Mouse (Mus musculus) gastrocnemius, postnatal 25 days (tissue): ENCODE data around the gene Myh10. TPM values are rescaled to one million over a fixed set of nuclear protein-coding genes. Genes with fewer than 3 reads are reported as not detected.
A peak's percentile ranks its signal among the peaks of the same experiment; 100 is the strongest.

Source experiments
- DNase-seq: peaks from one replicate; pipeline ENCODE4 v3.0.0; 2022
- long read RNA-seq, 2 experiments: library from polyadenylated mRNA; stranded (forward); transcript quantifications; one replicate each; pipeline ENCODE4 v2.0.0; 2021
- total RNA-seq, 2 experiments: library from RNA; stranded (reverse); gene quantifications; 1 replicate in 1 of 2; 2 replicates in 1 of 2; pipeline ENCODE4 v1.2.3; 2021

Myh10 gene
- total RNA-seq, result 10 to 100 TPM; 18.7 to 20.5 TPM
- long read RNA-seq, experiment 1, partial matches to known transcripts, result 2 of 3 reads
- long read RNA-seq, experiment 1, other reads (novel, unspliced or antisense), result 1 of 3 reads
- long read RNA-seq, experiment 2, full-length matches to known transcripts, result 1 of 5 reads
- long read RNA-seq, experiment 2, partial matches to known transcripts, result 2 of 5 reads
- long read RNA-seq, experiment 2, other reads (novel, unspliced or antisense), result 2 of 5 reads

DNA sequence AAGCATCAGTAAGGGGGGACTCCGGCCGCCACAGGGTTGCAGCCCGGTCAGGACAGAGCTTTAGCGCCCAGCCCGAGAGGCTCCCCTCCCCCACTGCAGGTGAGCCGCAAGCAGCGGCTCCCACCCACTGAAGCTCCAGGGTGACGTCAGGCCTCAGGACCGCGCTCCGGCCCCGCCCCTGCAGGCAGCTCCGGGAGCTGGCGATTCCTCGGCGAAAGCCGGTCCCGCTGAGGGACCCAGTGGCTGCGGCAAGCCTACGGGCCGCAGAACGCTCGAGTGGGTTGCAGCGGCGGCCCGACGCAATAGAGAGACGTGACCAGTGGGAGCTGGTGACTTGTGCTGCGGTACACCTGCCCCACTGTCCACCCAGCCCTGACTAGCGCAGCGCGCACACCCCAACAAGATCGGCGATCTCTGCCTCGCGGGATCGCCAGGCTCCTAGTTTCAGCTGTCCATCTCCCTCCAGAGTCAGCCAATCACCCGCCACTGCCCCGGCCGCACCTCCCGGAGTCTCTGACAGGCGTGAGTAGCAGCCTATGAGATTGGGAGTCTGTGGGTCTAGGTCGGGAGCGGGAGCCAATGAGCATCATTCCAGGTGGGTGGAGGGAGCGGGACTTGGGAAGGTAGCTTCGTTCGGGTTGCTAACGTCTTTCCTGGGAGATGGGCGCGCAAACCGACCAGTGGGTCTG, at the start of gene Myh10:
Gene Myh10, plus strand, starts transcription at position 239 of the 689 bp plus-strand sequence.
- DNase-seq, result peak; percentile 99

- no peak for DNase-seq
Observed at GRCm38 (mm10) chr11:68644781-68645180, 46.6 kb upstream of the Myh10 start.

- no peak for DNase-seq
Observed at GRCm38 (mm10) chr11:68647808-68648207, 43.6 kb upstream of the Myh10 start.

DNA sequence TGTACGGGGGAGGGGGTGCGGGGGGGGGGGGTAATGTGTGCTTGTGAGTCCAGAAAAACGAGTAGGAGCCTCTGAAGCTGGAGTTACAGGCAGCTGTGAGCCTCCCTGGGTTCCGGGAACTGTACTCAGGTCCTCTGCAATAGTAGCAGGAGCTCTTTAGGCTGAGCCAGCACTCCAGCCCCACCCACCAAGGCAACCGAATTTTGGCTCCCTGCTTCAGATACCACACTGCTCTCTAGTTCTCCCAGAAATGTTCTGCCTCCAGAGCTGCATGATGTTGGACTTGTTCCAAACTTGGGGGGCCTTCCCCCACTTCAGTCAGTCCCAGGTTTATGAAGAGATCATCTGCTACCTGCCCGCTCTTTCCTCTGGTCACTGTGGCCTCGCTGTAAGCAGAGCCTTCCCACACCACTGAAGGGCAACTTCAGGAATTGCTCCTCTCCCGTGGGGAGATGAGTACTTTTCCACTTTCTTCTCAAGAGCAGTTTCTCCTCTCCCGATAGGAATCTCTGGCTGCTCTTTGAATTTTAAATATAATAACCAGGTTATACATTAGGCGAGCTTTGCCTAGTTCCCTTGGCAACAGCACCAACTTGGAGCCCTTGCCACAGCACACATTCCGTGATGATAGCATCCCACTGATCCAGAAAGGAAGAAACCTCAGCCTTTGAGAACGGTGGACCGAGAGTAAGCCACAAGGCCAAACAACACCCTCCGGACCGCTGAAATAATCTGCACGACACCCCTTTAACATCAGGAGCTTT, 42.8 kb upstream of the Myh10 start:
- no peak for DNase-seq

DNA sequence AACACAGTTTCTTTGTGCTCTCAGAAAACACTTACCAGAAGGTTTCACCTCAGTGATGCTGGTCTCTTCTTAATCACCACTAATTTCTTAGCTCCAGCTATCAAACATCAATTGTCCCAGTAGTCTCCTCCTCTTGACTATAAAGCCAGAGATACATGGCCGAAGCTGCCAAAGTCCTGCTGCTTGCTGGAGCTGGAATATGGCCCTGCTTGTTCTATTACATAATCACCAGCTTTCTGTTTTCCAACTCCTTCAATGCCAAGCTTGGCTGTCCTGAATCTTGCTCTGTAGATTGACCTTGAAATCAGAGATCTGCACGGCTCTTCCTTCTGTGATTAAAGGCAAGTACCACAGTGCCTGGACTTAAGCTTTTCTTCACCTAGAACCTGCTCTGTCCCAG, 39.8 kb upstream of the Myh10 start:
- no peak for DNase-seq

- DNase-seq, result no peak
Observed at GRCm38 (mm10) chr11:68655524-68655923, 35.8 kb upstream of the Myh10 start.

GRCm38 (mm10) chr11:68656887-68657685, 34.3 kb upstream of the Myh10 start:
- no peak for DNase-seq

GRCm38 (mm10) chr11:68657811-68658210, 33.5 kb upstream of the Myh10 start:
- DNase-seq, result no peak

GRCm38 (mm10) chr11:68665331-68665730, 26.0 kb upstream of the Myh10 start:
- no peak for DNase-seq

DNA sequence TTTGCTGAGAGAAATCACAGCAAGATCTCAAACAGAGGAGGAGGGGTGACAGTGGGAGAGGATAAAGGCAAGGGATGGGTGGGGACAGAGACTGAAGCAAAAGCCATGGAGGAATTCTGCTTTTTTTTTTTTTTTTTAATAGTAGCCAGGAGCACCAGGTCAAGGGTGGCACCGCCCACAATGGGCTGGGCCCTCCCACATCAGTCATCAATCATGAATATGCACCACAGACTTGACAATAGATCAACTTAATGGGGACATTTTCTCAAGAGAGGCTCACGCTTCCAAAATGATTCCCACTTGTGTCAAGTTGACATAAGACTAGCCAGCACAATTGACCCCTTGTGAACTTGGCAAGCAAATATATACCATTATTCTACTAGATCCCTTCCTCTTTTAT, 25.1 kb upstream of the Myh10 start:
- no peak for DNase-seq

- no peak for DNase-seq
Observed at GRCm38 (mm10) chr11:68672270-68672970, 18.9 kb upstream of the Myh10 start.

DNA sequence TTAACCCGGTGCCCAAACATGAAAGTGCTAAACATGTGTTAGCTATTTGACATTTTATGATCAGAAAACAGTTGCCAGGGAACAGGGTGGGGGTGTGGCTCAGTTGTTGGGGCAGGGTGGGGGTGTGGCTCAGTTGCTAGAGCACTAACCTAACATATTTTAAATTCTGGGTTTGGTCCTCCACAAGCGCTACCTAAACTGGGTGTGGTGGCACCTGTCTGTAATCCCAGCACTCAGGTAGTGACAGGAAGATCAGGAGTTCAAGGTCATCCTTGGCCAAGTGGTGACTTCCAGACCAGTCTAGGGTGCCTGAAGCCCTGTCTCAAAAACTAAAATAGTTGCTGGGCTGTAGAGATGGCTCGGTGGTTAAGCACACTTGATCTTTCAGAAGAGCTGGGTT, 17.3 kb upstream of the Myh10 start:
- DNase-seq, result no peak

GRCm38 (mm10) chr11:68674643-68675042, 16.7 kb upstream of the Myh10 start:
- no peak for DNase-seq

- no peak for DNase-seq
Observed at GRCm38 (mm10) chr11:68675274-68675673, 16.1 kb upstream of the Myh10 start.

DNA sequence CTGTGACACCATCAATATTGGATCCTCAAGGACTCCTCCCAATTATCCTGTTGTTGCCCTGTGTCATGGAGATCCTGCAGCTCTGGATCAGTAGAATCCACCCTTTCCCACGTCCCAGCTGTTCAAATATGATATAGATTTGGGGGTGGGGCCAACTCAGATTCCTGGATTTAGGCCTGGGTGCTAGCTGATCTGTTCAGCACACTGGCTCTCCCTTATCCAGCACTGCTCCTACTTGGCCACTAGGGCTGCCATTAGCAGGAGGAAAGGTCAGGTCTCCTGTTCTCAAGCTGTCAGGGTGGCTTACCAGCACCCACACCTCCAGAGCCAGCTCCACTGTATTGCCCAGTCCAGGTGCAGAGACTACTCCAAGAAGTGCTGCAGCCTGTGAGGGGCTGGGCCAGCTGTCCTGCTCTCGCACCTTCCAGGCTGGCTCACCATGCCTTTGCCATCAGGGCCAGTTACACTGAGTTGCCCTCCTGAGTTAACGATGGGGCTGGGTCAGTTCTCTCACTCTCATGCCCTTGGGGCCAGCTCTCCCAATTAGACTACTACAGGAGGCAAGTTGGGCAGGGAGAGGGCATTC, 10.0 kb upstream of the Myh10 start:
- DNase-seq, result no peak

- no peak for DNase-seq
Observed at GRCm38 (mm10) chr11:68682136-68682806, 9.1 kb upstream of the Myh10 start.

DNA sequence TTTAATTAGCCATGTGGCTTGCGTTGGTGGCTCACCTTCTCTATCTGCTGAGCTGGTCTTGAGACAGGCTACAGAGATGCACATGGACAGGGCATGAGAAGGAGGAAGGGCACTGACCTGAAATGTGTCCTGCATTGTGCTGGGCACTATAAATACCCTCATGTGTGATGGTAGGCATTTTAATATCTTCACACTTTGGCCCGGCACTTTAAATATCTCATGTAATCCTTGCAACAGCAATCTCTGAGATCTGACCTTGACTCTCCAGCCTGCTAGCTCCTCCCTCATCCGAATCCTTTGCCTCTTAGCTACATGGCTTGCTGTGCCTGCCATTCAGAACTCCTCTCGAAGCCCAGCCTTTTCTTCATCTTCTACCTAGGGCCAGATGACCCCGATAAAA, 5.4 kb upstream of the Myh10 start:
- no peak for DNase-seq

DNA sequence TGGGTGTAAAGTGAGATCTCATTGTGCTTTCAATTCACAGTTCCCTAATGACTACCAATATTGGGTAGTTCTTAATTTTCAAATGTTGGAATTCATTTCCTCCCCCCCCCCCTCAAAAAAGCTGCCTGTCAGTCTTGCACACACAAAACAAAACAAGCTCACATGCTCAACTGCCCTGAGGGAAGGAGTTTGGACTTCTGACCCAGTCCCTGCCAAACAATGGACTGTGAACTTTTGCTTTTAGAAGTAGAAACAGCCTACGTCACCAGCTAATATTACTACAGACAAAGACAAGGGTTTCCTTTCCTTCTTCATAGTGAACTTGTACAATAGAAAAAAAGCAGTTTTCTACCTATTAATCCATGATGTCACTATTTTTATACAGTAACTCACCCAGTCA, 2.1 kb upstream of the Myh10 start:
- DNase-seq, result no peak

DNA sequence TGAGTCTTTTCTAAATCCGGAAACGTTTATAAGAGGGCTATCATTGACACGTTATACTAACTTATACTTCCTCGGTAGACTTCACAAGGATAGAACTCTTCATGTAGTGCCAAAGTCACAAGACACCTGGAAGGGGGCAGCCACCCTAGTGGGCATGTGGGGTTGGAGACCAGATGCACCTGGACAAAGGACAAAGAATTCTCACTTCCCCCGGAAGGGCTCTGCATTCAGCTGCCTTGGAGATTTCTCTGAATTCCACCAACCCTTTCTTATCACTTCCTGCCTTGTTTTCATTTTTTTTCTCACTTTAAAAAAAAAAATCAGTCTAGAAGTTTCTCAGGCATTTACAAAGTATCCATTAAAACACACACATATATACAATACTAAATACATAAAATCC, 894 bp upstream of the Myh10 start:
- no peak for DNase-seq

- no peak for DNase-seq
Observed at GRCm38 (mm10) chr11:68692010-68692692, 792 bp downstream of the Myh10 start.
